Mouse (Mus musculus) stomach, postnatal 0 days (tissue): Measurements from ENCODE around the gene Nek4. TPM values are rescaled to one million over a fixed set of nuclear protein-coding genes. Genes with fewer than 3 reads are reported as not detected.

ENCODE experiments used
- ATAC-seq: fragments of 200-750 bp; cut with Nextera tagmentation; 2 replicates; pipeline ENCODE4 v1.8.0; 2017; ENCODE audit not compliant: low FRiP score, low TSS enrichment
- DNase-seq: peaks from one replicate; pipeline ENCODE4 v3.0.0-alpha.2; 2016; ENCODE audit warnings: low spot score
- H3K27ac ChIP-seq: fragments of 300-500 bp; sonication (generic); replicated peaks from 2 replicates; pipeline ENCODE4 v1.5.1; 2014; ENCODE audit warnings: mild to moderate bottlenecking, control low read depth
- H3K27me3 ChIP-seq: fragments of 300-500 bp; sonication (generic); 2 replicates; pipeline ENCODE4 v1.6.1; 2014; ENCODE audit warnings: low read length; ENCODE audit not compliant: control insufficient read depth, insufficient read depth
- H3K36me3 ChIP-seq: fragments of 300-500 bp; sonication (generic); 2 replicates; pipeline ENCODE4 v1.6.1; 2014; ENCODE audit warnings: low read length, mixed read lengths; ENCODE audit not compliant: control insufficient read depth, insufficient read depth
- H3K4me1 ChIP-seq: fragments of 300-500 bp; sonication (generic); replicated peaks from 2 replicates; pipeline ENCODE4 v1.6.1; 2014; ENCODE audit warnings: antibody characterized with exemption; ENCODE audit not compliant: control insufficient read depth, insufficient read depth
- H3K4me2 ChIP-seq: fragments of 300-500 bp; sonication (generic); replicated peaks from 2 replicates; pipeline ENCODE4 v1.6.1; 2014; ENCODE audit warnings: low read depth, mild to moderate bottlenecking, control low read depth, moderate library complexity
- H3K4me3 ChIP-seq: fragments of 300-500 bp; sonication (generic); 2 replicates; pipeline ENCODE4 v1.5.1; 2014; ENCODE audit warnings: low read depth, low read length, control low read depth
- H3K9ac ChIP-seq: fragments of 300-500 bp; sonication (generic); 2 replicates; pipeline ENCODE4 v1.6.1; 2014; ENCODE audit warnings: mild to moderate bottlenecking, low read length, control low read depth, mixed read lengths
- H3K9me3 ChIP-seq: fragments of 300-500 bp; sonication (generic); 2 replicates; pipeline ENCODE4 v1.6.1; 2016; ENCODE audit warnings: low read length; ENCODE audit not compliant: control insufficient read depth
- CTCF ChIP-seq: IDR thresholded peaks from 2 replicates; pipeline ENCODE4 v1.5.1; 2016; ENCODE audit warnings: antibody characterized with exemption, low read depth, mild to moderate bottlenecking, moderate library complexity
- EP300 ChIP-seq: optimal IDR thresholded peaks from 2 replicates; pipeline ENCODE3; 2016; ENCODE audit warnings: antibody characterized with exemption
- WGBS: fragments of 180-500 bp; shearing (Covaris S2); extraction: QIAGEN DNeasy Blood & Tissue Kit; methylation state at CpG from one replicate; pipeline ENCODE4 v1.1.7; 2014; 5-methylcytosine and 5-hydroxymethylcytosine counted together
- polyA plus RNA-seq: library from polyadenylated mRNA; unstranded; fragments of >200 nt; fragmentation: Nextera tagmentation; extraction: Ambion mirVana; gene quantifications from 2 replicates; pipeline ENCODE4 v1.2.1, GENCODE M21; 2015

The Nek4 gene
- polyA plus RNA-seq, 1 experiment from 2014 or later: 4.1 TPM

DNA sequence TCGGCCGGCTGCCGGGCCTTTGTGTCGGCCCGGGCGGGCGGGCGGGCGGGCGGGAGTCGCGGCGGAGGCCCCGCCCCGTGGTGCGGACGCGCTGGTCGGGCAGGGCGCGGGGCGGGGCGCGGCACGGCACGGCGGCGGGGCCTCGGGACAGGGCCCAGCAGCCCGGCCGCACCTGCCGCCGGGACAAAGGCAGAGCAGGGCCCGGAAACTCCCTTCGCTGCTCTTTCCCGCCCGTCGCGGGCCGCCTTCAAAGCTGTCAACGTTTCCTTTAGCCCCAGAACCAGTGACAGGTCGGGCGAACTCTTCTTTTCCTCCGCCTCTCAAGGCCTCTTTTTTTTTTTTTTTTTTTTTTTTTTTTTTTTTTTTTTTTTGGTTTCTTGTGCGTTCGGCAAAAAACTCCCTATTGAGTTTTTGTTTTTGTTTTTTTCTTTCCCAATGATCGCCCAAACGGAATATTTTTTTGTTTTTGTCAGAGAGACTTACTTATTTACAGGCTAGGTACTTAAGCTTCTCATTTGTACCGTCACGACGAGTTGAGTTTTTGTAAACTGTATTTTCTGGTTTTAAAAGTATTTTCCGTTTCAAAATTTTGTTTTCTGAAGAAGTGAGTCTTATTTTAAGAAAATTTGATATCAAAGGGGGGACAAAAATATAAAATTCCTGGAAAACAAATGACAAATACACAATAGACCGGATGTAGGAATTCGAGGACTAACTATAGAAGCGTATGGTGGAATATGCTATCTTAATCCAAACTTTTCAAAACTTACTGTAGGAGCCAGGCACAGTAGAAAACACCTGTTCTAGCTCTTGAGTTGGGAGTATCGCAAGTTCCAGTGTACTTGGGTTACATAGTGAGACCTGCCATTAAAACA lies 68.4 kb downstream of the Nek4 start:
- 2% methylated on average over 29 of the region's 56 CpGs for WGBS
- H3K4me3 ChIP-seq: peak overlapping the region; percentile 60
- TF ChIP-seq CTCF (no peak), EP300 (no peak)
- peak overlapping the region; percentile 99 for H3K27ac ChIP-seq
- H3K9ac ChIP-seq: peak overlapping the region; percentile 94
- H3K4me1 ChIP-seq: no peaks in the 10 kb centered on the region
- peaks cover 15% of the 10 kb centered on the region for H3K36me3 ChIP-seq
- DNase-seq (peak; percentile 90), ATAC-seq (peak; percentile 97)
- no peaks in the 10 kb centered on the region for H3K9me3 ChIP-seq
- H3K4me2 ChIP-seq: peak overlapping the region; percentile 52
- H3K27me3 ChIP-seq: no peaks in the 10 kb centered on the region

DNA sequence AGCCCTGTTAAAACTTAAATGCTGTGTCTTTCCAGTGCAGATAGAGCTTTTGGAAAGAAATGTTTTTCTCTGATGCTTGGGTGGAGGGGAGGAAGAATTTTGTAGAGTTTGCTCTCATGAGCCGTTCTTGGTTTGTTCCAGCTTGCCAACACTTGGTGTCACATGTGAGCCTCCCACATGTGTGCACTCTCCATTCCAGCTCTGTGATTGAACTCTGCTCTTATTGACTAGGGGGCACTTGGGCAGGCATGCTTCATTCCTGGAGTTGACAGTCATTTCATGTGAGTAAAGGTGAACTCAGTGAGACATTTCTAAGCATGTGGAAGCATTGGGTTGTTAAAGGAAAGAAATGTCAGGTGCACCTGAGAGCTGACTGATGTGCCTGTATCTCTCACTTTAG lies 71.4 kb downstream of the Nek4 start:
- no peak overlapping the region for H3K4me2 ChIP-seq
- DNase-seq: no peak
- H3K27ac ChIP-seq: no peak overlapping the region
- H3K36me3 ChIP-seq: peaks cover 17% of the 10 kb centered on the region
- WGBS: 17% methylated on average over 1 of the region's 1 CpGs
- H3K4me1 ChIP-seq: no peaks in the 10 kb centered on the region
- ATAC-seq: no peak
- no peak for TF ChIP-seq EP300
- TF ChIP-seq CTCF: no peak
- H3K27me3 ChIP-seq: no peaks in the 10 kb centered on the region
- no peaks in the 10 kb centered on the region for H3K9me3 ChIP-seq
- no peak overlapping the region for H3K9ac ChIP-seq
- H3K4me3 ChIP-seq: no peak overlapping the region

DNA sequence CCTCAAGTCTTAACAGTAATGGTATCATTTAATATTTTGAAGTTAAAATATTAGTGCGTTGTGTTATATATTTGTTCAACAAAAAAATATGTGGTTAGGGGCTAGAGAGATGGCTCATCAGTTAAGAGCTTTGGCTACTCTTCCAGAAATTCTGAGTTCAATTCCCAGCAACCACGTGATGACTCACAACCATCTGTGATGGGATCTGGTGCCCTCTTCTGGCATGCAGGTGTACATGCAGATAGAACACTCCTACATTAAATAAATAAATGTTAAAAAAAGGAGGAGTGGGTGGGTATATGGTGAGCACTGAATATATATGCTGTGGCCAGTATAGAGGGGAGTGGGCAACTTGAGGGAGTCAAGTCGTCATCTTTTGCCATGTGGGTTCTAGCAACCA lies 74.6 kb downstream of the Nek4 start:
- Histone ChIP-seq H3K4me3 (no peak overlapping the region), H3K27ac (no peak overlapping the region), H3K4me1 (no peaks in the 10 kb centered on the region), H3K9ac (no peak overlapping the region), H3K4me2 (no peak overlapping the region), H3K27me3 (no peaks in the 10 kb centered on the region), H3K36me3 (peaks cover 21% of the 10 kb centered on the region), H3K9me3 (no peaks in the 10 kb centered on the region)
- 72% methylated on average over 3 of the region's 3 CpGs for WGBS
- DNase-seq (no peak), ATAC-seq (0 out of 2 replicates have a peak, but pooled peaks have one; percentile 21)
- TF ChIP-seq CTCF (peak; percentile 61), EP300 (no peak)

Other genes with a start within 250 kb of the Nek4 start
- gene Sfmbt1, start 236.5 kb upstream of the Nek4 start, polyA plus RNA-seq: 5.4 and 6.2 TPM in 2 replicates
- gene Tmem110, start 125.8 kb upstream of the Nek4 start, polyA plus RNA-seq: 22.2 and 24.0 TPM in 2 replicates
- gene Mustn1, start 72.2 kb upstream of the Nek4 start, polyA plus RNA-seq: 29.2 and 32.3 TPM in 2 replicates
- 1.2 and 2.4 TPM in 2 replicates for gene Itih4, start 64.9 kb upstream of the Nek4 start, polyA plus RNA-seq
- 2.1 and 5.1 TPM in 2 replicates for gene Itih3, start 27.6 kb upstream of the Nek4 start, polyA plus RNA-seq
- 0.21 and 0.40 TPM in 2 replicates for gene Itih1, start 8.1 kb upstream of the Nek4 start, polyA plus RNA-seq
- gene Glt8d1, start 50.0 kb downstream of the Nek4 start, polyA plus RNA-seq: 28.2 and 29.7 TPM in 2 replicates
- 508 and 513 TPM in 2 replicates for gene Spcs1, start 50.3 kb downstream of the Nek4 start, polyA plus RNA-seq
- gene Pbrm1, start 67.8 kb downstream of the Nek4 start, polyA plus RNA-seq: 47.8 and 47.9 TPM in 2 replicates
- 58.0 and 70.7 TPM in 2 replicates for gene Gnl3, start 67.8 kb downstream of the Nek4 start, polyA plus RNA-seq
- gene Smim4, start 177.6 kb downstream of the Nek4 start, polyA plus RNA-seq: 99.3 and 108 TPM in 2 replicates
- 61.0 and 65.3 TPM in 2 replicates for gene Nt5dc2, start 179.7 kb downstream of the Nek4 start, polyA plus RNA-seq
- 23.7 and 23.9 TPM in 2 replicates for gene Stab1, start 217.3 kb downstream of the Nek4 start, polyA plus RNA-seq